Mouse (Mus musculus): ENCODE measurements around the gene Sdf2. TPM values are rescaled to one million over a fixed set of nuclear protein-coding genes. Genes with fewer than 3 reads are reported as not detected.
A peak's percentile ranks its signal among the peaks of the same experiment; 100 is the strongest.
"Not testable (repeated sequence)": the region's sequence is repeated elsewhere in the genome, so short reads cannot be mapped to it uniquely, and the experiment has no call there.

Gene Sdf2
- polyA plus RNA-seq, 1 experiment from 2014 or later: 62.7 TPM

DNA sequence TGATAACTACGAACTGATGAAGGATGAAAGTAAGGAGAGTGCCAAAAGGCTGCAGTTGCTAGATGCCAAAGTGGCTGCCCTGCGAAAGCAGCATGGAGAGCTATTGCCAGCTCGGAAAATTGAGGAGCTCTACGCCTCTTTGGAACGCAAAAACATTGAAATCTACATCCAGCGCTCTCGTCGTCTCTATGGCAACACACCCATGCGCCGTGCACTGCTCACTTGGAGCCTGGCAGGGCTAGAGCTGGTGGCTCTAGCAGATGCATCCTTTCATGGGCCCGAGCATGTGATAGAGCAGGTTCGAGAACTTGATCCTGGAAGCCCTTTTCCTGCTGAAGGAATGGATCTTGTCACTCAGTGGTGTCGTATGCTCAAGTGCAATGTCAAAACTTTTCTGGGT lies 26.4 kb downstream of the Sdf2 start:
- Histone ChIP-seq H3K36me3 (ENCODE audit: poor library complexity, severe bottlenecking) (peaks cover 96% of the 10 kb centered on the region), H3K9me3 (replicated peaks) (no peaks in the 10 kb centered on the region)

DNA sequence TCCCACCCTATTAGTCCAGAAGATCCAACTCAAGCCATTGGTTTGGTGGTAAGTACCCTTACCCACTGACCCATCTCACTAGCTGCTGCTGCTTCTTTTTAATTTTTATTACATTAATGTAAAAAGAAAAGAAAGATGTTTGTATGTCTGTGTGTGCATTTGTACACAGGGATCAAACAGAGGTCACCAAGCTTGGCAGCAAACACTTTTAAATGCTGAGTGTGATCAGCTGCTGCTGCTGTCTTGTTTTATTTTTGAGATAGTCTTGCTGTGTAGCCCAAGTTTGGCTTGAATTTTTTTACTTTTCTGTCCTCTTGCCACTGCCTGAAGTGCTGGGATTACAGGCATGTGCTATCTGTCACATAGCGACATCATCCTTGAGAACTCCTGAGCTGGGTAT lies 30.1 kb downstream of the Sdf2 start:
- no peaks in the 10 kb centered on the region for H3K9me3 ChIP-seq (replicated peaks)
- H3K4me1 ChIP-seq: no peaks in the 10 kb centered on the region
- ATAC-seq: no peak
- no peak overlapping the region for H3K27ac ChIP-seq
- peaks cover 99% of the 10 kb centered on the region for H3K36me3 ChIP-seq (ENCODE audit: poor library complexity, severe bottlenecking)
- no peak overlapping the region for H3K4me2 ChIP-seq
- no peak overlapping the region for H3K4me3 ChIP-seq
- no peaks in the 10 kb centered on the region for H3K27me3 ChIP-seq
- WGBS: 100% methylated on average over 1 of the region's 1 CpGs
- no peak overlapping the region for H3K9ac ChIP-seq

More for the DNA sequence above, 26.4 kb downstream of the Sdf2 start:
- Histone ChIP-seq H3K4me2 (no peak overlapping the region), H3K4me1 (no peaks in the 10 kb centered on the region), H3K4me3 (no peak overlapping the region), H3K27me3 (no peaks in the 10 kb centered on the region), H3K27ac (no peak overlapping the region), H3K9ac (no peak overlapping the region)
- ATAC-seq: no peak
- WGBS: 89% methylated on average over 13 of the region's 13 CpGs

DNA sequence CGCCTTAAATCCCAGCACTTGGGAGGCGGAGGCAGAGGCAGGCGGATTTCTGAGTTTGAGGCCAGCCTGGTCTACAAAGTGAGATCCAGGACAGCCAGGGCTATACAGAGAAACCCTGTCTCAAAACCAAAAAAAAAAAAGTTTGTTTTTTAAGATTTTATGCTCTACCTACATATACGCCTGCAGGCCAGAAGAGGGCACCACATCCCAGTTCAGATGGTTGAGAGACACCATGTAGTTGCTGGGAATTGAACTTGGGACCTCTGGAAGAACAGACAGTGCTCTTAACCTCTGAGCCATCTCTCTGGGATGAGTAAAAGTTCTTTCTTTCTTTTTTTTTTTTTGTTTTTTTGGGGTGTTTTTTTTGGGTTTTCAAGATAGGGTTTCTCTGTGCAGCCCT lies 30.6 kb downstream of the Sdf2 start:
- H3K9ac ChIP-seq; H3K9me3 ChIP-seq (replicated peaks); H3K4me2 ChIP-seq; H3K4me1 ChIP-seq; H3K27me3 ChIP-seq; H3K27ac ChIP-seq; ATAC-seq; H3K4me3 ChIP-seq: not testable (repeated sequence)
- peaks cover 100% of the 10 kb centered on the region for H3K36me3 ChIP-seq (ENCODE audit: poor library complexity, severe bottlenecking)
- 94% methylated on average over 4 of the region's 4 CpGs for WGBS

DNA sequence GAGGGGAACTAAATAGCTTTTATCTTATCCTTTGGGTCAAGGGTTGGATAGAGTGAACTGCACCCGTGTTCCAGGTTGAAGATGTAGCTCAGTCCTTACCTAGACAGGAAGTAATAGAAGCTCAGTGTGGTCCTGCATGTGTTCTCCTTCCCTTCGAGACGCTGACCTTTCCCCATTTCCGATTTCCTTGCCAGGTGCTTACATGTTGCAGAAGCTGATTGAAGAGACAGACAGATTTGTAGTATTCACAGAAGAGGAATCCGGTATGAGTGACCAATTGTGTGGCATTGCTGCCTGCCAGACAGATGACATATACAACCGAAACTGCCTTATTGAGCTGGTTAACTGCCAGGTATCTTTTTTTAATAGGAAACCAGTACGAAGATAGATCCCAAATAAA lies 33.3 kb downstream of the Sdf2 start:
- no peak overlapping the region for H3K27ac ChIP-seq
- no peaks in the 10 kb centered on the region for H3K4me1 ChIP-seq
- ATAC-seq: no peak
- H3K27me3 ChIP-seq: no peaks in the 10 kb centered on the region
- H3K4me2 ChIP-seq: no peak overlapping the region
- no peaks in the 10 kb centered on the region for H3K9me3 ChIP-seq (replicated peaks)
- no peak overlapping the region for H3K4me3 ChIP-seq
- 92% methylated on average over 7 of the region's 7 CpGs for WGBS
- no peak overlapping the region for H3K9ac ChIP-seq
- H3K36me3 ChIP-seq (ENCODE audit: poor library complexity, severe bottlenecking): peaks cover 100% of the 10 kb centered on the region

DNA sequence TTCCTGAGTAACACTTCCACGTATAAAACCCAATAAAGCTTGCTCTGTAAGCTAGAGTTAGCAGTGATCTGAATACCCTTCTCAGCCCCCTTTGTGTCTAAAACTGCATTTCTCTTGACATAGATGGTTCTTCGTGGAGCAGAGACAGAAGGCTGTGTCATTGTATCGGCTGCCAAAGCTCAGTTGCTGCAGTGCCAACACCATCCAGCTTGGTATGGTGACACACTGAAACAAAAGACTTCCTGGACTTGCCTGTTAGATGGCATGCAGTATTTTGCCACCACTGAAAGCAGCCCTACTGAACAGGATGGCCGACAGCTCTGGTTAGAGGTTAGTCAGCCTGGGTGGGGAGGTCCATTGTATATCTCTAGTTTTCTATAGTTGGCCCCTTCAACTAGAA lies 34.0 kb downstream of the Sdf2 start:
- Histone ChIP-seq H3K27ac (no peak overlapping the region), H3K9ac (no peak overlapping the region), H3K36me3 (ENCODE audit: poor library complexity, severe bottlenecking) (peaks cover 100% of the 10 kb centered on the region), H3K4me3 (no peak overlapping the region), H3K4me1 (no peaks in the 10 kb centered on the region), H3K4me2 (no peak overlapping the region), H3K27me3 (no peaks in the 10 kb centered on the region), H3K9me3 (replicated peaks) (no peaks in the 10 kb centered on the region)
- no peak for ATAC-seq
- WGBS: 90% methylated on average over 4 of the region's 4 CpGs

DNA sequence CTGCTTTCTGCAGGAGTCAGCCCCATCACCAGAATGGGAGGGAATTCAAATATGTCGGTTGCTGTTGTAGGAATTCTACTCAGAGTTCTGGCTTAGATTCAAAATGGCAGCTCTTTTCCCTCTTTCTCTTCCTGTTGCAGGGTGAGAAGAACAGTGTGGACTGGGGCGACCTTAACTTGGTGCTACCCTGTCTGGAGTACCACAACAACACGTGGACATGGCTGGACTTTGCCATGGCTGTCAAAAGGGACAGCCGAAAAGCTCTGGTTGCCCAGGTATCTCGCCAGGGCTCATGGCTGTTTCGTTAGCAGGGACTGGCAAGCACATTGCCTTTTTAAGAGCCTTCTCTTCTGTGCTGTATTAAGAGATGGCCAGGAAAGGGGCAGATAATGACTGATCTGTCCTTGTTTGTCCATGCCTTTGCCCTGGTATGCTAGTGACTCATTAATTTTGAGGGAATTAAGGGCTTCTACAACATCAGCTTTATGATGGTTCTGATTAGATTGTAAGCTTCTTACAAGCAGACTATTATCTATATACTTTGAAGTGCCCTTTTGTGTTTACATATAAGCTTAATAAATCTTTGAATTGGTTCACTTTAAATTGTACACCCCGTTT lies 43.7 kb downstream of the Sdf2 start:
- WGBS: 89% methylated on average over 7 of the region's 7 CpGs
- ATAC-seq: no peak
- H3K36me3 ChIP-seq (ENCODE audit: poor library complexity, severe bottlenecking): peaks cover 89% of the 10 kb centered on the region

DNA sequence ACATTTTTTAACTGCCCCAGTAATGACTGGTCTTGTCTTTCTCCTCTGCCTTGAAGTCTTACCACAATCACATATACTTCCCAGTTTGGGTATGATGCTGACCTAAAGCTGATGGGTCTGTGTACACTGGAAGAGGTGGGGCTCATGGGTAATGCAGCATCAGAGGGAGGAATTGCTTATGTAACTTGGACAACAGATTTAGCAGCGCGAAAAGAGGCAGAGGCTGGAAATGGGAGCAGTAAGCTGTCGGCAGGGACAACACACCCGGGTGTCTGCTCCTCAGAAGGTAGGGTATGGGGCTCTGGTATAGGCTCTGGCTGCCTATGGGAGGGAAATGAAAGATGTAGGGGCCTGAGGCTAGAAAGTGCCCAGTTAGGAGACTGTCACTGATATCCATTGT lies 45.1 kb downstream of the Sdf2 start, which contains the start of gene BC030499:
Gene BC030499 (plus strand): TSS at position 188 of the 400 bp plus-strand sequence.
- no peak within 1 kb of the TSS for H3K4me2 ChIP-seq
- ATAC-seq: no peak
- no peak within 1 kb of the TSS for H3K4me3 ChIP-seq
- H3K9ac ChIP-seq: no peak within 1 kb of the TSS
- H3K27me3 ChIP-seq: no peaks in the 10 kb centered on the region
- H3K9me3 ChIP-seq (replicated peaks): no peaks in the 10 kb centered on the region
- WGBS: 96% methylated on average over 4 of the region's 4 CpGs
- peaks cover 75% of the 10 kb centered on the region for H3K36me3 ChIP-seq (ENCODE audit: poor library complexity, severe bottlenecking)
- no peak within 1 kb of the TSS for H3K27ac ChIP-seq
- H3K4me1 ChIP-seq: no peaks in the 10 kb centered on the region

More for the DNA sequence above, 43.7 kb downstream of the Sdf2 start:
- Histone ChIP-seq H3K9ac (no peak overlapping the region), H3K4me2 (no peak overlapping the region), H3K27ac (no peak overlapping the region), H3K4me1 (no peaks in the 10 kb centered on the region), H3K4me3 (no peak overlapping the region), H3K9me3 (replicated peaks) (no peaks in the 10 kb centered on the region), H3K27me3 (no peaks in the 10 kb centered on the region)

DNA sequence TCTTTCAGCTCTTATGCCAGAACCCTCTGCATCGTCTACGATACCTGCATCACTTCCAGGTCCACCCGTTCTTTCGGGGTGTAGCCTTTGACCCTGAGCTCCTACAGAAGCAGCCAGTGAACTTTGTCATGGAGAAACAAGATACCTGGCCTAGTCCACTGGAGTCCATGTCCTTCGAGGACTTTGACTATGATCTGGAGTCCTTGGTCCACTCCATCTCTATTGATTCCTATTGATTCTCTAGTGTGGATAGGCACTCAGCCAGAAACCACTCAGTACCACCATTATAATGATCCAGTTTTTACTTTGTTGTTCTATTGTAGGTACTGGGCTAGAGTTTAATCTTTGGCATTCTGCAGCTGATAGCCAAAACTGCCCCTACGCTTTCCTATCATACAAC lies 49.0 kb downstream of the Sdf2 start:
- Histone ChIP-seq H3K27me3 (no peaks in the 10 kb centered on the region), H3K36me3 (ENCODE audit: poor library complexity, severe bottlenecking) (peaks cover 36% of the 10 kb centered on the region), H3K4me1 (no peaks in the 10 kb centered on the region), H3K4me3 (no peak overlapping the region), H3K9me3 (replicated peaks) (no peaks in the 10 kb centered on the region), H3K4me2 (no peak overlapping the region), H3K9ac (no peak overlapping the region), H3K27ac (no peak overlapping the region)
- 96% methylated on average over 6 of the region's 6 CpGs for WGBS
- ATAC-seq: no peak

DNA sequence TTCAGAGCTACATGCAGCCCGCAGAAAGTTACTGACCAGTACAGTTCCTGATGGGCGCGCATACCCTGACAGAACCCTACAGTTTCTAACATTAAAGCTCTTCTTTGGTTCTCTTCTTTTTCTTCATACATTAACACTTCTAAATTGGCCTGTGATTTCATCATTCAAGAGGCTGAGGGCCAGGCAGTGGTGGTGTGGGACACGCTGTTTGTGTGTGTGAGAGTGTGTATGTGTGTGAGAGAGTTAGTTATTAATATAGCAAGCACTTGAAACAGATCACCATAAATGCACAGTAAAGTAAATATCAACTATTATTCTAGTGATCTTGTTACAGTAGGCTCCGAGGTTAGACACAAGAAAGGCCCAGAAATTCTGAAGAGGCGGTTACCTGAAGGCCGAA lies 55.4 kb downstream of the Sdf2 start:
- Histone ChIP-seq H3K27ac (peak overlapping the region; percentile 40), H3K4me2 (peak overlapping the region; percentile 93), H3K4me1 (peaks cover 24% of the 10 kb centered on the region), H3K9ac (peak overlapping the region; percentile 60), H3K36me3 (ENCODE audit: poor library complexity, severe bottlenecking) (peaks cover 28% of the 10 kb centered on the region), H3K9me3 (replicated peaks) (no peaks in the 10 kb centered on the region), H3K27me3 (no peaks in the 10 kb centered on the region), H3K4me3 (peak overlapping the region; percentile 77)
- ATAC-seq: peak; percentile 37; the same call in 1 of the 2 replicates
- WGBS: 68% methylated on average over 7 of the region's 7 CpGs

DNA sequence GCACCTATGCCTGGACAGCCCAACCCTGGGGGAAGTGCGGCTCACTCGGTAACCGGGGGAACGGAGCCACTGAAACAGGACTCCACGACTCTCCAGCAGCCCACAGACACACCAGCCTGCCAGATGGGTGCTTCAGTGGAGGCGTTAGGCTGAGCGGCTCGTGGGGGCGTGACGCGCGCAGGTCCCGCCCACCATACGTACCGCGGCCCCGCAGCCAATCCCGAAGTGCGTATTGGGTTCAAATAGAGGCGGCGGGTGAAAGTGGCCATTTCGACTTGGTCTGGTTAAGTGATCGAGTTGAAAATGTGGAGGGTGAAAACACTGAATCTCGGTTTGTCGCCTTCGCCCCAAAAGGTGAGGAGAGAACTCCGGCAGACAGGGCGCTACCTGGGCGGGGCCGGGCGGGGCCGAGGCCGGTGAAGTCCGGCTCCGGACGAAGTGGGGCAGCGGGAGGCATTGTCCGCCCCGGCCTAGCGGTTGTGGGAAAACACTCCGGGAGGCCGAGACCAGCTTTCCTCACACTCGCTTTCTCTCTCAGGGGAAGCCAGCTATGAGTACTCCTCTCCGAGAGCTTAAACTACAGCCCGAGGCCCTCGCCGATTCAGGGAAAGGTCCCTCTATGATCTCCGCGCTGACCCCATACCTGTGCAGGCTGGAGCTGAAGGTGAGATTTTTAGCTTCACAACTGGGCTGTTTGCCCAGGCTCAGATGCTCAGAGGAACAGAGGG lies 56.0 kb downstream of the Sdf2 start, which contains the start of gene Spag5:
Gene Spag5 (plus strand): TSS at position 173 of the 728 bp plus-strand sequence.
- ATAC-seq: peak; percentile 100
- WGBS: under 1% methylated on average over 44 of the region's 49 CpGs

More for the DNA sequence above, 56.0 kb downstream of the Sdf2 start, which contains the start of gene Spag5:
- H3K36me3 ChIP-seq (ENCODE audit: poor library complexity, severe bottlenecking): peaks cover 29% of the 10 kb centered on the region
- no peaks in the 10 kb centered on the region for H3K27me3 ChIP-seq
- peak within 1 kb of the TSS; percentile 77 for H3K4me3 ChIP-seq
- H3K27ac ChIP-seq: peak within 1 kb of the TSS; percentile 74
- H3K9ac ChIP-seq: peak within 1 kb of the TSS; percentile 75
- H3K4me2 ChIP-seq: peak within 1 kb of the TSS; percentile 93
- peaks cover 24% of the 10 kb centered on the region for H3K4me1 ChIP-seq
- H3K9me3 ChIP-seq (replicated peaks): no peaks in the 10 kb centered on the region
